In the genomic region with DNA sequence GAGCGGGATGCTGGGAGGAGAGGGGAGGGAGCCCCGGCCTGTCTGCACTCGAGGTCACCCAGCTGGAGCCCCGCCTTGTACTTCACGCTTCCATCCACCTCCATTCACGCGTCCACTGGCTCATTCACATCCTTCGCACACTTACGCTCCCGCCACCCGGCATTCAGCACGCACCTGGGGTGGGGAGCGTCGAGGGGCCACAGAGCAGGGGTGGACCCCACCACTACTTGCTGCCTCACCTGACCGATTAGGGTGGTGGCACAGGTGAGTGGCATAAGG, we compare ENCODE assay signal across 10 mouse cellular contexts. TPM values are rescaled to one million over a fixed set of nuclear protein-coding genes. Genes with fewer than 3 reads are reported as not detected.
DNase-seq lines count a peak whose midpoint lies in the region; ATAC-seq and TF ChIP-seq lines count a peak whose summit lies in the region.
"Had no signal": no experiment of that assay in that cellular context is flagged by ENCODE, and none has a peak within 500 bp of the region (broad histone marks: within the 10 kb centered on the region; RNA-seq: fewer than 3 reads in every experiment).

TSS of gene Hcrtr1 (minus strand) at position 146 of the 279 bp plus-strand sequence.

- H3K9ac ChIP-seq in lung, embryonic 14.5 days, result peak within 1 kb of the TSS; percentile 29; the same call in 1 of the 2 replicates
- H3K9ac ChIP-seq in intestine, embryonic 15.5 days, result peak within 1 kb of the TSS; percentile 24; the same call in 1 of the 2 replicates
- H3K9ac ChIP-seq in neural tube, embryonic 14.5 days (replicated peaks; ENCODE audit: low read depth, low read length), result peak within 1 kb of the TSS; percentile 41

- H3K36me3 ChIP-seq in lung, embryonic 14.5 days (ENCODE audit: insufficient read depth), result no peaks in the 10 kb centered on the region
- H3K36me3 ChIP-seq in intestine, embryonic 15.5 days, result no peaks in the 10 kb centered on the region
- no peaks in the 10 kb centered on the region for H3K36me3 ChIP-seq in neural tube, embryonic 14.5 days (ENCODE audit: control insufficient read depth, insufficient read depth, low read length)
- no peaks in the 10 kb centered on the region for H3K36me3 ChIP-seq in thymus, adult 2 months (ENCODE audit: control insufficient read depth, insufficient read depth, low read length)

- no peak for DNase-seq in lung, embryonic 14.5 days
- no peak for DNase-seq in lung, postnatal 4 days
- DNase-seq in thymus, adult 2 months, result no peak
- DNase-seq: adrenal gland, adult 2 months had no signal

- peak within 1 kb of the TSS; percentile 32 for H3K4me3 ChIP-seq in lung, embryonic 14.5 days (ENCODE audit: low read depth, low read length)
- H3K4me3 ChIP-seq in embryonic fibroblast, embryonic 13.5 days (ENCODE audit: insufficient read depth, low read length), result peak within 1 kb of the TSS; percentile 10; the same call in 1 of the 2 replicates
- peak within 1 kb of the TSS; percentile 35 for H3K4me3 ChIP-seq in intestine, embryonic 15.5 days (replicated peaks)
- peak within 1 kb of the TSS; percentile 29 for H3K4me3 ChIP-seq in neural tube, embryonic 14.5 days (ENCODE audit: low read depth, low read length)
- H3K4me3 ChIP-seq in thymus, adult 2 months (ENCODE audit: control insufficient read depth, insufficient read depth, low read length), result no peak within 1 kb of the TSS

- H3K9me3 ChIP-seq in lung, embryonic 14.5 days (ENCODE audit: low read depth, low read length), result no peaks in the 10 kb centered on the region
- no peaks in the 10 kb centered on the region for H3K9me3 ChIP-seq in intestine, embryonic 15.5 days
- H3K9me3 ChIP-seq in neural tube, embryonic 14.5 days (ENCODE audit: control insufficient read depth, low read length), result no peaks in the 10 kb centered on the region

- WGBS in lung, embryonic 14.5 days, result 1% methylated on average over 15 of the region's 15 CpGs
- 3% methylated on average over 14 of the region's 15 CpGs for WGBS in intestine, embryonic 15.5 days
- 0% methylated on average over 14 of the region's 15 CpGs for WGBS in neural tube, embryonic 14.5 days
- WGBS in thymus, adult 2 months, result 14% methylated on average over 15 of the region's 15 CpGs

- peak within 1 kb of the TSS; percentile 67 for H3K4me2 ChIP-seq in lung, embryonic 14.5 days
- H3K4me2 ChIP-seq in intestine, embryonic 15.5 days (replicated peaks), result peak within 1 kb of the TSS; percentile 70
- peak within 1 kb of the TSS; percentile 63 for H3K4me2 ChIP-seq in neural tube, embryonic 14.5 days (ENCODE audit: low read depth, low read length)

- H3K27me3 ChIP-seq in lung, embryonic 14.5 days (ENCODE audit: insufficient read depth, low read length), result peaks cover 41% of the 10 kb centered on the region
- peaks cover 37% of the 10 kb centered on the region for H3K27me3 ChIP-seq in intestine, embryonic 15.5 days (replicated peaks)
- H3K27me3 ChIP-seq in neural tube, embryonic 14.5 days (ENCODE audit: control insufficient read depth, insufficient read depth, low read length), result peaks cover 13% of the 10 kb centered on the region
- H3K27me3 ChIP-seq in thymus, adult 2 months (ENCODE audit: control insufficient read depth, insufficient read depth, low read length), result no peaks in the 10 kb centered on the region; the same call in 1 of the 2 replicates

- ATAC-seq in lung, embryonic 14.5 days (ENCODE audit: insufficient read depth), result 0 out of 2 replicates have a peak, but pooled peaks have one; percentile 4
- ATAC-seq in intestine, embryonic 15.5 days, result no peak; the same call in 1 of the 2 replicates
- peak; percentile 36 for ATAC-seq in neural tube, embryonic 14.5 days (ENCODE audit: low read depth)
- no peak for ATAC-seq in CD4-positive, CD25-positive, alpha-beta regulatory T cell, adult 4 months
- no peak for ATAC-seq in granulocyte monocyte progenitor cell, adult 5-6 weeks (replicated peaks; ENCODE audit: poor library complexity, severe bottlenecking)

- TF ChIP-seq POLR2A in embryonic fibroblast, embryonic 13.5 days (IDR thresholded peaks at IDR 0.05; ENCODE audit: low read depth, low read length), result no peak
- no peak for TF ChIP-seq POLR2A in thymus, adult 2 months (IDR thresholded peaks at IDR 0.05; ENCODE audit: control insufficient read depth, extremely low read depth, insufficient read depth, low read length, poor library complexity)

- no peak for TF ChIP-seq CTCF in lung, embryonic 14.5 days (IDR thresholded peaks at IDR 0.05; ENCODE audit: low read depth)
- TF ChIP-seq CTCF in embryonic fibroblast, embryonic 13.5 days (IDR thresholded peaks at IDR 0.05; ENCODE audit: borderline replicate concordance, insufficient read depth, low read length), result no peak
- TF ChIP-seq CTCF in thymus, adult 2 months (IDR thresholded peaks at IDR 0.05; ENCODE audit: borderline replicate concordance, control insufficient read depth, extremely low read depth, insufficient read depth, low read length, poor library complexity), result no peak

- H3K4me1 ChIP-seq in lung, embryonic 14.5 days (ENCODE audit: insufficient read depth), result no peaks in the 10 kb centered on the region; the same call in 1 of the 2 replicates
- no peaks in the 10 kb centered on the region for H3K4me1 ChIP-seq in embryonic fibroblast, embryonic 13.5 days (ENCODE audit: control insufficient read depth, insufficient read depth, low read length)
- H3K4me1 ChIP-seq in intestine, embryonic 15.5 days (replicated peaks), result peaks cover 26% of the 10 kb centered on the region
- peaks cover 12% of the 10 kb centered on the region; the same call in 1 of the 2 replicates for H3K4me1 ChIP-seq in neural tube, embryonic 14.5 days (ENCODE audit: control insufficient read depth, insufficient read depth, low read length)
- H3K4me1 ChIP-seq in thymus, adult 2 months (replicated peaks; ENCODE audit: control insufficient read depth, insufficient read depth, low read length), result no peaks in the 10 kb centered on the region

- no peak within 1 kb of the TSS for H3K27ac ChIP-seq in lung, embryonic 14.5 days (ENCODE audit: low read depth)
- no peak within 1 kb of the TSS for H3K27ac ChIP-seq in embryonic fibroblast, embryonic 13.5 days (ENCODE audit: insufficient read depth, low read length)
- no peak within 1 kb of the TSS for H3K27ac ChIP-seq in intestine, embryonic 15.5 days
- H3K27ac ChIP-seq in neural tube, embryonic 14.5 days (ENCODE audit: low read depth, low read length), result no peak within 1 kb of the TSS
- no peak within 1 kb of the TSS for H3K27ac ChIP-seq in thymus, adult 2 months (ENCODE audit: control insufficient read depth, insufficient read depth, low read length)

RNA-seq across cellular contexts. Expression of gene Hcrtr1, which starts in this region (rescaled TPM):
- polyA plus RNA-seq in lung, embryonic 14.5 days (2014; fragmentation: Nextera tagmentation; extraction: Ambion mirVana), result 0.14 and 0.39 TPM in 2 replicates
- polyA plus RNA-seq in embryonic fibroblast, embryonic 13.5 days (2011; ENCODE audit: insufficient read length, low read depth, missing spikeins), result not detected in 2 replicates
- polyA plus RNA-seq in intestine, embryonic 15.5 days (2015; fragmentation: Nextera tagmentation; extraction: Ambion mirVana), result 0.24 and 0.37 TPM in 2 replicates
- 1.2 and 1.8 TPM in 2 replicates for polyA plus RNA-seq in neural tube, embryonic 14.5 days (2014; fragmentation: Nextera tagmentation; extraction: Ambion mirVana)
- not detected for polyA plus RNA-seq in CD4-positive, CD25-positive, alpha-beta regulatory T cell, adult 4 months (2017; shearing (Covaris generic))
- 0.30 and 1.1 TPM in 2 replicates for polyA plus RNA-seq in thymus, adult 2 months (2012; rRNA removed)
- not detected in 2 replicates for total RNA-seq in granulocyte monocyte progenitor cell, adult 5-6 weeks (2014; fragmentation: Nextera tagmentation)
- not detected in 2 replicates for total RNA-seq in granulocyte monocyte progenitor cell, adult 5-6 weeks (2017)
- total RNA-seq: hematopoietic stem cell, adult 5-6 weeks had no signal

Comparison
In these comparisons a context has a peak if more than half of its experiments do, and no peak if none do; other contexts are left out.
1. Peak in ATAC-seq, H3K4me3 ChIP-seq, H3K9ac ChIP-seq and H3K4me2 ChIP-seq in lung, embryonic 14.5 days; RNA of the gene not detected or under 1 TPM.